Mouse (Mus musculus) cerebellum, adult 11 months (tissue): ENCODE results near the gene Ubl5.
"Not testable (repeated sequence)": the region's sequence is repeated elsewhere in the genome, so short reads cannot be mapped to it uniquely, and the experiment has no call there.

ENCODE experiments used
- DNase-seq: peaks from one replicate; pipeline ENCODE4 v3.0.0; 2022

Gene Ubl5

DNA sequence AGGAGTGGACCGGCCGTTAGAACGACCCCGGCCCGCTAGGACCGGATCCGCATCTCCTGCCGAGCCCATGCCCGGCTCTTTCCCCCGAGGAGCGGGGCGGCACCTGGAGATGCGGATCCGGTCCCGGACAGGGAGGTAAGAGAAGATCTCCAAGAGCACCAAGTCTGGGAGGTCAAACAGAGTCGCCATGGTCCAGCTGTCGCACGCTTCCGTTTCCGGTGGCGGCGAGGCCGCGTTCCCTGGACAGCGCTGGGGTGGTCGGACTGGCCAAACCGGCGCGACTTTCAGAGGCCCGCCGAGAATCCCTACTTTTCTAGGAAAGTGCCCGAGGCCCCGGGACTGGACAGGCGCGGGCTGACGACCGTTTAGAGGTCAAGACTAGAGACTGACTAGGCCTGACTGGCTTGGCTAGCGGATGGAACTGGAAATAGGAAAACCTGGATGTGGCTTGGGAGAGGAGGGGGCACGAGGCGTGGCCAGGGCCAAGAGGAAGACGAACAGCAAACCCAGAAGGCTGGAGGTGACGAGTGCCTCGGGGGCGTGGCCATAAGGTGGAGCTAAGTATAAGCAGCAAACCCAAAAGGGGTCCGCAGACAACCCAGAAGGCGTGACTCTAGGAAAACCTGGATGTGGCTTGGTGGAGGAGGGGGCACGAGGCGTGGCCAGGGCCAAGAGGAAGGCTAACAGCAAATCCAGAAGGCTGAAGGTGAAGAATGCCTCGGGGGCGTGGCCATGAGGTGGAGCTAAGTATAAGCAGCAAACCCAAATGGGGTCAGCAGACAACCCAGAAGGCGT is at the start of gene Ubl5:
Ubl5 (plus strand) TSS at position 778 of the 795 bp plus-strand sequence.
- peak; percentile 27 for DNase-seq

GRCm38 (mm10) chr9:20601270-20601669 is 41.4 kb upstream of the Ubl5 start:
- no peak for DNase-seq

DNA sequence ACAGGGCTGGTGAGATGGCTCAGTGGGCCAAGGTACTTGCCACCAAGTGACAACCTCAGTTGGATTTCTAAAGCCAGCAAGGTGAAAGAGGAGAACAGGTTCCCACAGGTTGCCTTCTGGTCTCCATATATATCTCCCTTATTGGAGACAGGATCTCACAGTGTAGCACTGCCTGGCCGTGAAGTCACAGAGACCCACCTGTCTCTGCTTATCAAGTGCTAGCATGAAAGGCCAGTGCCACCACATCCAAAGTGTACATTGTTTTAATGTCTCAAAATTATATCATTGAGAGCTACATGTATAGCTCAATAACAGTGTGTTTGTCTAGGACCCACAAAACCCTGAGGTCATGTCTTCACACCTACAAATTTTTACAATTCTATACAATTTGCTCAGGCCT is 36.4 kb upstream of the Ubl5 start:
- DNase-seq = no peak

GRCm38 (mm10) chr9:20607100-20607974 is 35.3 kb upstream of the Ubl5 start:
- peak; percentile 82 for DNase-seq

GRCm38 (mm10) chr9:20609831-20610464 is 32.7 kb upstream of the Ubl5 start:
- DNase-seq = no peak

DNA sequence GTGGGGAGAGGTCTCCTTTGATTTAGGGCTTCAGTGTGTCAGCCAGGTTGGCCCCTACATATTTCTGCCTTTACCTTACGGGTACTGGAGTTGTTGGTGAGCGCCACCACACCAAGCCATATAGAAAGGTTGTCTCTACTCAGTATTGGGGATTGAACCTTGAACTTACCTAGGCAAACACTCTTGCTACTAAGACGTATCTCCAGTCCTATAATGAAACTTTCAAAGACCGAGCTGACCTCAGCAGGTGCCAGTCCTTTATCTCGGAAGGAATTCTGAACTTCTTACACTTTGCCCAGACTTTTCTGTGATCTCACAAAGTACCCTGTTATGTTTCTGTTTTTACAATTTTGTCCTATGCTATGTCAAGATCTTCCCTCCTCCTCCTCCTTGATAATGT is 30.7 kb upstream of the Ubl5 start:
- no peak for DNase-seq

- no peak for DNase-seq
Observed at GRCm38 (mm10) chr9:20616685-20617084, 26.0 kb upstream of the Ubl5 start.

GRCm38 (mm10) chr9:20631332-20631731 is 11.3 kb upstream of the Ubl5 start:
- no peak for DNase-seq

DNA sequence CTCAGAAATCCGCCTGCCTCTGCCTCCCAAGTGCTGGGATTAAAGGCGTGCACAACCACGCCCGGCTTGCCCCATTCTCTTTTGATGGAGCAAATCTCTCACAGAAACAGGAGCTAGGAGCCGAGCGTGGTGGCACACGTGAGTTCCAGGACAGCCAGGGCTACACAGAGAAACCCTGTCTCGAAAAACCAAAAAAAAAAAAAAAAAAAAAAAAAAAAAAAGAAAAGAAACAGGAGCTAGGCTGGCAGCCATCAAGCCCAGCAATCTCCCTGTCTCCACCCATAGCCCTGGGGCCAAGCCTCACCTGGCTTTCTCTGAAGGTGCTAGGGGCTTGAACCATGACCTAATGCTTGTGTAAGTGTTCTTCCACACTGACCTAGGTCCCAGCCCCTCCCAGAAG is 7.0 kb upstream of the Ubl5 start:
- DNase-seq = not testable (repeated sequence)

DNA sequence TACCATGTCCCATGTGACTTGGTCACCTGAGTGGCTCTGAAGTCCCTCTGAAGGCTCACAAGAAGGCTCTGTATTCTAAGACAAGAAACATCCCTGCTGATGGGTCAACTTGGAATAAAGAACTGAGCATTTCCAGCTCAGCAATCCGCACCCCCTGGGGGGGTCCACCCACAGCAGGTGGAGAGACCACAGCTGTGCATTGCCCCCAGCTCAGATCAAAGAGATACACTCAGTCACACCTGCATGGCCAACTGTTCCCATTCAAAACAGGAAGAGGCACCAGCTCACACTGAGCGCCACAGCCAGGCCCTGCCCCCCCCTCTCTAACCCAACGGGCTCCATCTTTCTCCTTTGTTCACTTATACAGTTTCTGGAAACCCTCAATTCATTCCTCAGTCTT is 6.4 kb upstream of the Ubl5 start:
- DNase-seq = no peak

GRCm38 (mm10) chr9:20636790-20637189 is 5.9 kb upstream of the Ubl5 start:
- no peak for DNase-seq

DNA sequence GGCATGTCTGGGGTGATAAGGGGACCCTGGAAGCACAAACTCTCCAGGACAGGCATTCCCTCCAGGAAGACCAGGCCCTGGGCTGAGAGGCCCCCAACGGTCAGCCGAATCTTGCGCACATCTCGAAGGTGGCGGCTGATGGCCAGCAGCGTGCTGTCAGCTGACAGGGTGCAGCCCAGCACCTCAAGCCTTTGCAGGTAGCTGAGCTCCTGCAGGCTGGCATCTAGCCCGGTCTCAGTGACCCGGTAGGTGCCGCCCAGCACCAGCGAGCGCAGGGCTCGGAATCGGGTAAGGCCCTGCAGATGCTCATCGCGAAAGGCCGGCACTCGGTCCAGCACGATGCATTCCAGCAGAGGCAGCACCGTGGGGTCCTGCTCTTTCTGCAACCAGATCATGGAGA is 4.1 kb upstream of the Ubl5 start:
- no peak for DNase-seq

- DNase-seq = no peak
Observed at GRCm38 (mm10) chr9:20639486-20639885, 3.2 kb upstream of the Ubl5 start.

- DNase-seq = no peak
Observed at GRCm38 (mm10) chr9:20641501-20641900, 1.2 kb upstream of the Ubl5 start.

DNA sequence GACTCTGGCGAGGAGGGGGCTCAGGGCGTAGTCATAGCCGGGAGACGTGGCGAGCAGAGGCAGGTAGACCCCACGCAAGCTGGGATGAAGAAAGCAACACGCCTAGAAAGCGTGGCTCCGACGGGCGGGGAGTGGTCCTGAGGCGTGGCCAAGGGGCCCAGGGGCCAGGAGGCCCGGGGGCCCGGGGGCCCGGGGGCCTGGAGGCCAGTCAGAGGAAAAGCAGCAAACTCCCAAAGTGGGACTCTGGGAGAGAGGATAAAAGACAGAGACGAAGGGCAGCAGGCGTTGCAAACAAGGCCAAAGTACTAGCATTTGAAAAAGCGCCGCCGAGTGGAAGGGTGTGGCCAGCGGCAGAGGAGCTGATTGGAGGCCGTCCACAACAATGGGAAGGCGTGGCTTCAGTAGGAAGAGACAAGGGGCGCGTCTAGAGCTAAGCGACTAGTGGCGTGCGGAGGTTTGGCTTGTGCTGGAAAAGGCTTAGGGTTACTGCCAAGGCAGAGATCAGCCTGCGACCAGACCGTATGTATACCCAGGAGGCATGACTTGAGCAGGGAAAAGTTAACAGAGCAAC is 303 bp downstream of the Ubl5 start:
- DNase-seq = peak; percentile 45

DNA sequence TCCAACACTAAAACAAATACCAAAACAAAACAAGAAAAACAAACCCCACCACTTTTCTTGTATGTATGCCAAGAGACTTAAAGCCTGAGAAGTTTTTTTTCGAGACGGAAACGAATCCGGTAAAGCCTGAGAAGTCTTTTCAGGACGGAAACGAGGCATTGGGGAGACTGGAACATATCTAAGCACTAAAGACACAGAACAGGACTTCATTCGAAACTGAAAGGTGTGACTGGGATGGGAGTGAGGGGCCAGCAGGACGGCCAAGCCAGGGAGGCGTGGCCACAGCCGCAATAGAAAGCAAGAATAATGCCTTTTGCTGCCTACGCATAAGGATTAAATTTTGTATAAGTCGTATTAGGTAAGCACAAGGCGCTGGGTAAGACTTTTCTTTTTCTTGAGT is 1.1 kb downstream of the Ubl5 start:
- DNase-seq = no peak

GRCm38 (mm10) chr9:20644360-20645081 is 1.8 kb downstream of the Ubl5 start, which contains the start of gene Fbxl12:
Gene Fbxl12 (minus strand): TSS chr9:20644767.
- peak; percentile 63 for DNase-seq

- DNase-seq = no peak
Observed at GRCm38 (mm10) chr9:20645121-20645520, 2.4 kb downstream of the Ubl5 start.

GRCm38 (mm10) chr9:20651602-20652259 is 9.1 kb downstream of the Ubl5 start, which contains the start of gene Pin1:
Gene Pin1 (plus strand): TSS chr9:20652095.
- peak; percentile 98 for DNase-seq

GRCm38 (mm10) chr9:20652260-20652658 is 9.6 kb downstream of the Ubl5 start:
- DNase-seq = no peak

DNA sequence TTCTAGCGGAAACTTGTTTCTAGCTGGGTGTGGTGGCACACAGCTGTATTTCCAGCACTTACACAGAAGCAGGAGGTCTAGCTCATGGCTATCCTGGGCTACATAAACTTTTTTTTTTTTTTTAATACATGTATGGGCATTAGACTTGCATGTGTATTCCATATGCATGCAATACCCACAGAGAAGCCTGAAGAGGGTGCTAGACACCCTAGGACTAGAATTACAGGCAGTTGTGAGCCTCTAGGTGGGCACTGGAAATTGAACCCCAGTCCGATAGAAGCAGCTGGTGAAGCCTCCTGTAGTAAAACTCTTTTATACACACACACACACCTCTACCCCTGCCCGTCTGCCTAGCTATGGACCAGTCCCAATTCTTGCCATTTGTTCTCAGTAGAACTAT is 11.2 kb downstream of the Ubl5 start:
- DNase-seq = no peak

DNA sequence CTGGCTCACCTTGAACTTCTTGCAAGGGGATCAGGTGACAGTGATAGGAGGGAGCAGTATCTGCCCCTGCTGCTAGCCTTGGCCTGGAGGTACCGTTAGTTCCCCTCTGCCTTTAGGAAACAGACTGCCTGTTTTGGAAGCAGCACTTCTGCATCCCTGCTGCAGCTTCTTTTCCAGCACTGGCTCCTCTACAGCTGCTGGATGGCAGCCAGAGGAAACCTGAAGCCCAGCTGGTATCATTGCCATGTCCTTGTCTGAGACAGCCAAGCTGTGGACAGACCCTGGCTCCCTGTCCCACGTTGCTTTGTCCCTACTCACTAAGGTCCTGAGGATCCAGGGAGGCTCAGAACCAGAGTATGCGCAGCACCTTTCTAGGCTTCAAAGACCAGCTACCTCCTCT is 14.9 kb downstream of the Ubl5 start:
- no peak for DNase-seq
